ENCODE assay signal across 8 mouse cellular contexts in genomic region chr5:124029220-124030035, GRCm38 (mm10). TPM values are rescaled to one million over a fixed set of nuclear protein-coding genes. Genes with fewer than 3 reads are reported as not detected.
A peak's percentile ranks its signal among the peaks of the same experiment; 100 is the strongest.
DNase-seq lines count a peak whose midpoint lies in the region; ATAC-seq lines count a peak whose summit lies in the region.

No protein-coding gene starts in this region.

- DNase-seq in heart, postnatal 14 days, result no peak
- DNase-seq in CD8-positive naive resting alpha-beta T cell, adult 2 months (ENCODE audit: low read depth in 2 of 2, low spot score in 2 of 2), result peak; percentile 61
- no peak for DNase-seq in forebrain, embryonic 10.5 days (ENCODE audit: extremely low spot score, low spot score)
- DNase-seq in liver, embryonic 13.5 days, result no peak
- DNase-seq in natural killer cell, adult 2 months (ENCODE audit: low spot score in 2 of 2), result no peak
- DNase-seq in B cell, adult 2 months, result no peak

- no peak for ATAC-seq in heart, embryonic 11.5 days (replicated peaks; ENCODE audit: insufficient number of reproducible peaks, low FRiP score, low TSS enrichment)
- no peak for ATAC-seq in liver, embryonic 13.5 days (ENCODE audit: low read depth)
- no peak for ATAC-seq in granulocyte monocyte progenitor cell, adult 5-6 weeks (replicated peaks; ENCODE audit: poor library complexity, severe bottlenecking)

- intact Hi-C loops in heart, postnatal 14 days (cut with DNase I), result loop anchor here (2.0 kb wide), 1 partner anchor 17 kb away; no protein-coding TSS in a partner anchor

- 77% methylated on average over 19 of the region's 19 CpGs for WGBS in heart, embryonic 11.5 days (ENCODE audit: insufficient replicate concordance)
- 95% methylated on average over 19 of the region's 19 CpGs for WGBS in forebrain, embryonic 10.5 days
- WGBS in liver, embryonic 13.5 days (ENCODE audit: insufficient replicate concordance), result 82% methylated on average over 19 of the region's 19 CpGs

- H3K4me3 ChIP-seq in heart, embryonic 11.5 days (ENCODE audit: low read depth, low read length), result peak overlapping the region; percentile 77; the same call in 1 of the 2 replicates
- H3K4me3 ChIP-seq in forebrain, embryonic 10.5 days, result 0 out of 2 replicates have a peak overlapping the region, but pooled peaks have one; percentile 6
- peak overlapping the region; percentile 97 for H3K4me3 ChIP-seq in liver, embryonic 13.5 days (replicated peaks)

- no peaks in the 10 kb centered on the region for H3K9me3 ChIP-seq in heart, embryonic 11.5 days (replicated peaks; ENCODE audit: control insufficient read depth, low read length)
- no peaks in the 10 kb centered on the region for H3K9me3 ChIP-seq in forebrain, embryonic 10.5 days
- H3K9me3 ChIP-seq in liver, embryonic 13.5 days (replicated peaks), result no peaks in the 10 kb centered on the region

- no peaks in the 10 kb centered on the region for H3K36me3 ChIP-seq in heart, embryonic 11.5 days (ENCODE audit: control insufficient read depth, insufficient read depth, low read length)
- peaks cover 48% of the 10 kb centered on the region for H3K36me3 ChIP-seq in forebrain, embryonic 10.5 days (replicated peaks)
- peaks cover 20% of the 10 kb centered on the region for H3K36me3 ChIP-seq in liver, embryonic 13.5 days

- peak overlapping the region; percentile 69 for H3K4me2 ChIP-seq in heart, embryonic 11.5 days
- peak overlapping the region; percentile 93 for H3K4me2 ChIP-seq in liver, embryonic 13.5 days

- peaks cover 62% of the 10 kb centered on the region for H3K4me1 ChIP-seq in heart, embryonic 11.5 days (ENCODE audit: control insufficient read depth, insufficient read depth, low read length)
- H3K4me1 ChIP-seq in forebrain, embryonic 10.5 days, result peaks cover 77% of the 10 kb centered on the region
- peaks cover 83% of the 10 kb centered on the region for H3K4me1 ChIP-seq in liver, embryonic 13.5 days (replicated peaks)

- H3K9ac ChIP-seq in heart, embryonic 11.5 days (ENCODE audit: low read depth, low read length), result peak overlapping the region; percentile 28; the same call in 1 of the 2 replicates
- peak overlapping the region; percentile 49; the same call in 1 of the 2 replicates for H3K9ac ChIP-seq in liver, embryonic 13.5 days

- H3K27me3 ChIP-seq in heart, embryonic 11.5 days (ENCODE audit: control insufficient read depth, insufficient read depth, low read length), result no peaks in the 10 kb centered on the region
- no peaks in the 10 kb centered on the region for H3K27me3 ChIP-seq in forebrain, embryonic 10.5 days (ENCODE audit: poor library complexity, severe bottlenecking)
- no peaks in the 10 kb centered on the region for H3K27me3 ChIP-seq in liver, embryonic 13.5 days

- peak overlapping the region; percentile 37; the same call in 1 of the 2 replicates for H3K27ac ChIP-seq in heart, embryonic 11.5 days (ENCODE audit: low read depth, low read length)
- no peak overlapping the region for H3K27ac ChIP-seq in forebrain, embryonic 10.5 days
- H3K27ac ChIP-seq in liver, embryonic 13.5 days, result peak overlapping the region; percentile 93

RNA-seq across cellular contexts. Expression of gene Vps37b, which starts 2.6 kb away (rescaled TPM):
- polyA plus RNA-seq in heart, embryonic 11.5 days (2014; fragmentation: Nextera tagmentation; extraction: Ambion mirVana), result 43.3 and 48.2 TPM in 2 replicates
- 10 to 100 TPM; 22.2 to 22.7 TPM for total RNA-seq in heart, postnatal 14 days (2021)
- polyA plus RNA-seq in forebrain, embryonic 10.5 days (2016; fragmentation: Nextera tagmentation; extraction: Ambion mirVana), result 50.8 and 51.2 TPM in 2 replicates
- polyA plus RNA-seq in liver, embryonic 13.5 days (2015; fragmentation: Nextera tagmentation; extraction: Ambion mirVana), result 16.1 and 18.0 TPM in 2 replicates
- 7.6 and 11.1 TPM in 2 replicates for total RNA-seq in granulocyte monocyte progenitor cell, adult 5-6 weeks (2014; fragmentation: Nextera tagmentation)
- total RNA-seq in granulocyte monocyte progenitor cell, adult 5-6 weeks (2017), result 9.5 and 11.6 TPM in 2 replicates

RNA-seq across cellular contexts. Expression of gene Hip1r, which starts 56.0 kb away (rescaled TPM):
- polyA plus RNA-seq in heart, embryonic 11.5 days (2014; fragmentation: Nextera tagmentation; extraction: Ambion mirVana), result 2.7 and 2.9 TPM in 2 replicates
- 10 to 100 TPM; 23.2 to 25.0 TPM for total RNA-seq in heart, postnatal 14 days (2021)
- polyA plus RNA-seq in forebrain, embryonic 10.5 days (2016; fragmentation: Nextera tagmentation; extraction: Ambion mirVana), result 7.7 and 11.1 TPM in 2 replicates
- 11.3 and 12.9 TPM in 2 replicates for polyA plus RNA-seq in liver, embryonic 13.5 days (2015; fragmentation: Nextera tagmentation; extraction: Ambion mirVana)
- total RNA-seq in granulocyte monocyte progenitor cell, adult 5-6 weeks (2014; fragmentation: Nextera tagmentation), result 11.5 and 39.3 TPM in 2 replicates
- 10.1 and 16.9 TPM in 2 replicates for total RNA-seq in granulocyte monocyte progenitor cell, adult 5-6 weeks (2017)

Comparison
In these comparisons a context has a peak if more than half of its experiments do, and no peak if none do; other contexts are left out.
1. H3K4me3 ChIP-seq: peak in every context shown above with its lines; median percentile 97 in liver, embryonic 13.5 days; 77 in heart, embryonic 11.5 days; 6 in forebrain, embryonic 10.5 days.
2. DNase-seq: peak in CD8-positive naive resting alpha-beta T cell, adult 2 months (2 of 2); none in heart, postnatal 14 days (0 of 2), forebrain, embryonic 10.5 days (single experiment), liver, embryonic 13.5 days (single experiment), natural killer cell, adult 2 months (0 of 2) and B cell, adult 2 months (0 of 2).